Mouse (Mus musculus) midbrain, postnatal 0 days (tissue): ENCODE data around the gene Tnfrsf26. TPM values are rescaled to one million over a fixed set of nuclear protein-coding genes. Genes with fewer than 3 reads are reported as not detected.
"Not testable (repeated sequence)": the region's sequence is repeated elsewhere in the genome, so short reads cannot be mapped to it uniquely, and the experiment has no call there.

Experiments
- ATAC-seq: fragments of 200-750 bp; cut with Nextera tagmentation; 2 replicates; pipeline ENCODE4 v1.8.0; 2017; ENCODE audit warnings: moderate number of reproducible peaks, mild to moderate bottlenecking, moderate TSS enrichment, moderate library complexity; ENCODE audit not compliant: low FRiP score
- DNase-seq: peaks from one replicate; pipeline ENCODE4 v3.0.0-alpha.2; 2015; ENCODE audit warnings: low spot score
- H3K27ac ChIP-seq: fragments of 300-500 bp; sonication (generic); 2 replicates; pipeline ENCODE4 v1.5.1; 2014; ENCODE audit warnings: low read depth, mild to moderate bottlenecking, low read length, mixed read lengths
- H3K27me3 ChIP-seq: fragments of 300-500 bp; sonication (generic); 2 replicates; pipeline ENCODE4 v1.6.1; 2014; ENCODE audit warnings: low read length, control low read depth, mixed read lengths; ENCODE audit not compliant: insufficient read depth
- H3K36me3 ChIP-seq: fragments of 300-500 bp; sonication (generic); 2 replicates; pipeline ENCODE4 v1.6.1; 2014; ENCODE audit warnings: low read length, control low read depth, mixed read lengths; ENCODE audit not compliant: insufficient read depth
- H3K4me1 ChIP-seq: fragments of 300-500 bp; sonication (generic); 2 replicates; pipeline ENCODE4 v1.6.1; 2014; ENCODE audit warnings: mild to moderate bottlenecking, control low read depth, antibody characterized with exemption, low read length, mixed read lengths; ENCODE audit not compliant: insufficient read depth
- H3K4me2 ChIP-seq: fragments of 300-500 bp; sonication (generic); 2 replicates; pipeline ENCODE4 v1.6.1; 2014; ENCODE audit warnings: low read depth, mild to moderate bottlenecking, low read length, mixed read lengths; ENCODE audit not compliant: poor library complexity, severe bottlenecking
- H3K4me3 ChIP-seq: fragments of 300-500 bp; sonication (generic); 2 replicates; pipeline ENCODE4 v1.5.1; 2014; ENCODE audit warnings: low read depth, mild to moderate bottlenecking, low read length, moderate library complexity
- H3K9ac ChIP-seq: fragments of 300-500 bp; sonication (generic); replicated peaks from 2 replicates; pipeline ENCODE4 v1.6.1; 2014; ENCODE audit warnings: mild to moderate bottlenecking, low read length, moderate library complexity, mixed read lengths; ENCODE audit not compliant: poor library complexity, severe bottlenecking
- H3K9me3 ChIP-seq: fragments of 300-500 bp; sonication (generic); 2 replicates; pipeline ENCODE4 v1.6.1; 2016; ENCODE audit warnings: low read length, control low read depth
- CTCF ChIP-seq: IDR thresholded peaks from 2 replicates; pipeline ENCODE4 v1.5.1; 2016; ENCODE audit warnings: antibody characterized with exemption, mild to moderate bottlenecking
- WGBS: fragments of 180-500 bp; shearing (Covaris S2); extraction: QIAGEN DNeasy Blood & Tissue Kit; methylation state at CpG from one replicate; pipeline ENCODE4 v1.1.7; 2014; 5-methylcytosine and 5-hydroxymethylcytosine counted together
- polyA plus RNA-seq: library from polyadenylated mRNA; unstranded; fragments of >200 nt; fragmentation: Nextera tagmentation; extraction: Ambion mirVana; gene quantifications from 2 replicates; pipeline ENCODE4 v1.2.1, GENCODE M21; 2015
- total RNA-seq: library from RNA; depleted of rRNA; stranded (reverse); fragments of >200 nt; gene quantifications from 2 replicates; pipeline ENCODE4 v1.2.3, GENCODE M21; 2014; rRNA removed

Tnfrsf26 gene
- 0.09 and 0.11 TPM in 2 replicates for total RNA-seq
- polyA plus RNA-seq: 0.05 and 0.10 TPM in 2 replicates

GRCm38 (mm10) chr7:143628540-143628939 lies at the start of gene Tnfrsf26:
Tnfrsf26 (minus strand) TSS chr7:143628722.
- no peaks in the 10 kb centered on the region for H3K9me3 ChIP-seq
- no peak within 1 kb of the TSS for H3K4me3 ChIP-seq
- DNase-seq (no peak), ATAC-seq (no peak)
- no peak within 1 kb of the TSS for H3K27ac ChIP-seq
- no peaks in the 10 kb centered on the region for H3K36me3 ChIP-seq
- WGBS: 91% methylated on average over 1 of the region's 1 CpGs
- H3K4me1 ChIP-seq: no peaks in the 10 kb centered on the region
- no peak within 1 kb of the TSS for H3K9ac ChIP-seq
- H3K4me2 ChIP-seq: no peak within 1 kb of the TSS
- no peaks in the 10 kb centered on the region for H3K27me3 ChIP-seq
- TF ChIP-seq CTCF: no peak

- Histone ChIP-seq H3K4me1 (no peaks in the 10 kb centered on the region), H3K9ac (no peak overlapping the region), H3K9me3 (no peaks in the 10 kb centered on the region), H3K27me3 (no peaks in the 10 kb centered on the region), H3K36me3 (no peaks in the 10 kb centered on the region), H3K4me3 (no peak overlapping the region), H3K27ac (no peak overlapping the region), H3K4me2 (no peak overlapping the region)
- no peak for DNase-seq
- no peak for ATAC-seq
- TF ChIP-seq CTCF: no peak
Observed at GRCm38 (mm10) chr7:143666427-143667311, 38.1 kb upstream of the Tnfrsf26 start.

GRCm38 (mm10) chr7:143663470-143663869 lies 34.9 kb upstream of the Tnfrsf26 start:
- Histone ChIP-seq H3K4me2 (no peak overlapping the region), H3K4me3 (no peak overlapping the region), H3K9ac (no peak overlapping the region), H3K4me1 (no peaks in the 10 kb centered on the region), H3K9me3 (no peaks in the 10 kb centered on the region), H3K27ac (no peak overlapping the region), H3K36me3 (no peaks in the 10 kb centered on the region), H3K27me3 (no peaks in the 10 kb centered on the region)
- ATAC-seq (no peak), DNase-seq (no peak)
- no peak for TF ChIP-seq CTCF
- WGBS: 92% methylated on average over 2 of the region's 2 CpGs

DNA sequence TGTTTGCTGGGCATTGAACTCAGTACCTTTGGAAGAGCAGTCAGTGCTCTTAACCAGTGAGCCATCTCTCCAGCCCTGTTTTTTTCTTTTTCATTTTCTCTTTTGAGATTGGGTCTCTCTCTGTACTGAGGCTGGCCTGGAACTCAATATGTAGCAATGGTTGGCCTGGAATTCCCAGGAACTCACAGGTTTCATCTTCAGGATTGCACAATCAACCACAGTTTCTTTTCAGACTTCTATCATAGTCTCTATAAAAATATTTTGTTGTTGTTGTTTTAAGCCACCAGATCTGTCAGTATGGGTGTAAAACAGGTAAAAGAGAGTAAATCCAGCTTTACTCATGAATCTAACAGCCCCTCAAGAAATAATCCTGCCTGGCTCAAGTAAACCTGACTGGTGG lies 32.3 kb upstream of the Tnfrsf26 start:
- no peak for DNase-seq
- no peaks in the 10 kb centered on the region for H3K4me1 ChIP-seq
- H3K9ac ChIP-seq: no peak overlapping the region
- ATAC-seq: no peak
- no peaks in the 10 kb centered on the region for H3K36me3 ChIP-seq
- H3K4me2 ChIP-seq: no peak overlapping the region
- TF ChIP-seq CTCF: no peak
- H3K9me3 ChIP-seq: no peaks in the 10 kb centered on the region
- H3K27ac ChIP-seq: no peak overlapping the region
- H3K27me3 ChIP-seq: no peaks in the 10 kb centered on the region
- H3K4me3 ChIP-seq: no peak overlapping the region

GRCm38 (mm10) chr7:143649769-143650346 lies 21.3 kb upstream of the Tnfrsf26 start:
- Histone ChIP-seq H3K4me3 (peak overlapping the region; percentile 61), H3K4me2 (peak overlapping the region; percentile 79)
- WGBS: 52% methylated on average over 10 of the region's 10 CpGs
- not testable (repeated sequence) for H3K4me1 ChIP-seq, ATAC-seq, H3K27me3 ChIP-seq, H3K9ac ChIP-seq, H3K36me3 ChIP-seq, H3K27ac ChIP-seq, DNase-seq, H3K9me3 ChIP-seq

- Histone ChIP-seq H3K4me3 (peak within 1 kb of the TSS; percentile 61), H3K27ac (no peak within 1 kb of the TSS), H3K4me2 (peak within 1 kb of the TSS; percentile 79), H3K4me1 (no peaks in the 10 kb centered on the region), H3K9me3 (no peaks in the 10 kb centered on the region), H3K27me3 (no peaks in the 10 kb centered on the region), H3K9ac (peak within 1 kb of the TSS; percentile 62), H3K36me3 (no peaks in the 10 kb centered on the region)
- 2% methylated on average over 39 of the region's 39 CpGs for WGBS
- ATAC-seq (peak; percentile 95), DNase-seq (peak; percentile 88)
- TF ChIP-seq CTCF: peak; percentile 44
Observed at GRCm38 (mm10) chr7:143649034-143649768, 20.7 kb upstream of the Tnfrsf26 start, which contains the start of gene Tnfrsf22. Tnfrsf22 (minus strand) TSS chr7:143649661.

GRCm38 (mm10) chr7:143643949-143644348 lies 15.4 kb upstream of the Tnfrsf26 start:
- not testable (repeated sequence) for H3K4me3 ChIP-seq, H3K9ac ChIP-seq, H3K36me3 ChIP-seq, H3K27ac ChIP-seq, H3K27me3 ChIP-seq, H3K4me2 ChIP-seq, ATAC-seq, DNase-seq, H3K4me1 ChIP-seq, H3K9me3 ChIP-seq
- WGBS: 93% methylated on average over 2 of the region's 2 CpGs
